Mouse (Mus musculus) embryonic facial prominence, embryonic 11.5 days (tissue): ENCODE data around the gene Cbarp. TPM values are rescaled to one million over a fixed set of nuclear protein-coding genes. Genes with fewer than 3 reads are reported as not detected.

Source experiments
- ATAC-seq: fragments of 200-750 bp; cut with Nextera tagmentation; replicated peaks from 2 replicates; pipeline ENCODE4 v1.8.0; 2017; ENCODE audit warnings: low read depth; ENCODE audit not compliant: insufficient number of reproducible peaks, low FRiP score, low TSS enrichment
- DNase-seq: peaks from one replicate; pipeline ENCODE4 v3.0.0-alpha.2; 2015; ENCODE audit warnings: low spot score
- H3K27ac ChIP-seq: fragments of 300-500 bp; sonication (generic); replicated peaks from 2 replicates; pipeline ENCODE4 v1.5.1; 2014; ENCODE audit warnings: mild to moderate bottlenecking, low read depth, low read length, control low read depth
- H3K27me3 ChIP-seq: fragments of 300-500 bp; sonication (generic); 2 replicates; pipeline ENCODE4 v1.6.1; 2014; ENCODE audit warnings: mild to moderate bottlenecking, low read length, moderate library complexity, mixed read lengths; ENCODE audit not compliant: control insufficient read depth, insufficient read depth
- H3K36me3 ChIP-seq: fragments of 300-500 bp; sonication (generic); replicated peaks from 2 replicates; pipeline ENCODE4 v1.6.1; 2014; ENCODE audit warnings: low read depth, mild to moderate bottlenecking, low read length, moderate library complexity, mixed read lengths; ENCODE audit not compliant: control insufficient read depth, insufficient read depth
- H3K4me1 ChIP-seq: fragments of 300-500 bp; sonication (generic); 2 replicates; pipeline ENCODE4 v1.6.1; 2014; ENCODE audit warnings: low read length, mixed read lengths; ENCODE audit not compliant: control insufficient read depth, insufficient read depth
- H3K4me2 ChIP-seq: fragments of 300-500 bp; sonication (generic); 2 replicates; pipeline ENCODE4 v1.6.1; 2014; ENCODE audit warnings: low read depth, mild to moderate bottlenecking, control low read depth, low read length, moderate library complexity
- H3K4me3 ChIP-seq: fragments of 300-500 bp; sonication (generic); 2 replicates; pipeline ENCODE4 v1.5.1; 2014; ENCODE audit warnings: low read depth, low read length, control low read depth
- H3K9ac ChIP-seq: fragments of 300-500 bp; sonication (generic); replicated peaks from 2 replicates; pipeline ENCODE4 v1.6.1; 2014; ENCODE audit warnings: mild to moderate bottlenecking, control low read depth, low read length
- H3K9me3 ChIP-seq: fragments of 300-500 bp; sonication (generic); replicated peaks from 2 replicates; pipeline ENCODE4 v1.6.1; 2016; ENCODE audit warnings: mild to moderate bottlenecking, low read length, inconsistent platforms, mixed read lengths; ENCODE audit not compliant: control insufficient read depth
- WGBS: fragments of 180-500 bp; shearing (Covaris S2); extraction: QIAGEN DNeasy Blood & Tissue Kit; methylation state at CpG from one replicate; pipeline ENCODE4 v1.1.7; 2014; 5-methylcytosine and 5-hydroxymethylcytosine counted together
- polyA plus RNA-seq: library from polyadenylated mRNA; unstranded; fragments of >200 nt; fragmentation: Nextera tagmentation; extraction: Ambion mirVana; gene quantifications from 2 replicates; pipeline ENCODE4 v1.2.1, GENCODE M21; 2014

Cbarp gene
- polyA plus RNA-seq, 1 experiment from 2014 or later: 6.8 TPM

DNA sequence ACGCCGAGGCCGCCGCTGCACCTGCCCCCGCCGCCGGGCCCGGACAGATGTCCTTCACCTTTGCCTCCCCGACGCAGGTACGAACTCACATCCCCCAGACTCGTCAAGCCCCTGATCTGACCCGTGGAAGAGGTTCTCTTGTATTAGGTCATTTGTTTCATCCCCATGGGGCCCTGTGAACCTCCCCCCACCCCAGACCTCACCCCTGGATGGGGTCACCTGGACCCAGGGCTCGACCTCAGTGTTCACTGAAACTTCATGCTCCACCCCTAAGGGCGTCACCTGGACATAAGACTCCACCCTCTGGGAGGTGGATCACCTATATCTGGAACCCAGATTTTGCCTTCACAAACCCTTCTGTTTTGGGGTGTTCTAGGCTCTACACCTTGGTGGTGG, 1.9 kb upstream of the Cbarp start:
- ATAC-seq: no peak; the same call in 1 of the 2 replicates
- Histone ChIP-seq H3K36me3 (peaks cover 13% of the 10 kb centered on the region), H3K9me3 (no peaks in the 10 kb centered on the region), H3K27me3 (peaks cover 5% of the 10 kb centered on the region; the same call in 1 of the 2 replicates), H3K4me3 (peak overlapping the region; percentile 75), H3K27ac (peak overlapping the region; percentile 72), H3K4me2 (peak overlapping the region; percentile 89), H3K9ac (peak overlapping the region; percentile 85), H3K4me1 (peaks cover 10% of the 10 kb centered on the region)
- under 1% methylated on average over 15 of the region's 15 CpGs for WGBS
- DNase-seq: no peak

DNA sequence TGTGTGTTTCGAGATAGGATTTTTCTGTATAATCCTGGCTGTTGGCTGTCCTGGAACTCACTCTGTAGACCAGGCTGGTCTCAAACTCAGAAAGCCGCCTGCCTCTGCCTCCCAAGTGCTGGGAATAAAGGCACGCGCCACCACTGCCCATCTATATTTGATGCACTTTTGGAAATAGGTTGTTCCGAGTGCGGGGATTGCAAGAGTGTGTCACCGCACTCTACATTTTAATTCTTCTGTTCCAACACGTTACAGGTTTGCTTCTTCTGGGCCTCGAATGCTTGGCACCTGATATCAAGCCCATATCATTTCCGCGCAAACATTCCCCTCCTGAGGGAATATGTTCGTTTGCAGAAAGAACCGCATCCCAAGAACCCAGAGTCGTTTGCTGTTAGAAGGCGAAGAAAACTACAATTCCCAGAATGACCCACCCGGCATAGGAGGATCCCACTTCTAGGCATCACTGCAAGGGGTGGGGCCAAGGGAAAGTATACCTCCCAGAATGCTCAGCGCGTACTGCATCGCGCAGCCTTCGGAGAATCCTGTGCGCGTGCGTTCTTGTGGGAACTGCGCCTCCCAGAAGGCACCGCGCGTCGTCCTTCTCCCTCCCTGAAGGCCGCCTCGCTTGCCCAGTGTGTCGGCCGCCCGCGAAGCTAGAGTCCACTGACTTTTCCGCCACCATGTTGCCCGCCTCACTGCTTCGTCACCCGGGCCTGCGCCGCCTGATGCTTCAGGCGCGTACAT, 1.3 kb upstream of the Cbarp start:
- DNase-seq (peak; percentile 100), ATAC-seq (peak; percentile 78)
- Histone ChIP-seq H3K9me3 (no peaks in the 10 kb centered on the region), H3K27ac (peak overlapping the region; percentile 72), H3K4me2 (peak overlapping the region; percentile 89), H3K4me3 (peak overlapping the region; percentile 75), H3K4me1 (peaks cover 14% of the 10 kb centered on the region), H3K9ac (peak overlapping the region; percentile 85), H3K36me3 (peaks cover 13% of the 10 kb centered on the region), H3K27me3 (peaks cover 10% of the 10 kb centered on the region)
- 1% methylated on average over 40 of the region's 43 CpGs for WGBS

DNA sequence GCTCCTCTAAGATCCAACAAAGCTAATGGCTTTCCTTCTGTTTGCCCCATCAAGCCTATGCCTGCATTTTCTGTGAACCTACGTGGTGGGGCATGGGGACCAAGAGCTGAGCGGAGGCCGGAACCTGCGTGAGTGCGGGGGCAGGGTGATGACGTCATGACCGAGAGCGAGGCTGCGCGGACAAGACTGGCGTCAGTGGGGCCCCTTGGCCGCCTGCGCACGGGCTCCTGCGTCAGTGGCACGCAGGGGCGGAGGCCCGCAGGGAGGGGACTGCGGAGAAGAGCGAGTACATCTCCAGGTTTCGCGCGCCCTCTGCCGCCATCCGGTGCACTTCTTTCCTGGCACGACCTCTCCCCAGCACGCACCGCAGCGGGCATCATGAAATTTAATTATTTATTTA, 608 bp upstream of the Cbarp start:
- Histone ChIP-seq H3K4me1 (peaks cover 14% of the 10 kb centered on the region), H3K9ac (peak overlapping the region; percentile 39), H3K27me3 (peaks cover 17% of the 10 kb centered on the region), H3K36me3 (peaks cover 12% of the 10 kb centered on the region), H3K9me3 (no peaks in the 10 kb centered on the region), H3K27ac (no peak overlapping the region), H3K4me2 (peak overlapping the region; percentile 53), H3K4me3 (peak overlapping the region; percentile 75)
- DNase-seq (peak; percentile 95), ATAC-seq (peak; percentile 45; the same call in 1 of the 2 replicates)
- WGBS: under 1% methylated on average over 29 of the region's 29 CpGs

DNA sequence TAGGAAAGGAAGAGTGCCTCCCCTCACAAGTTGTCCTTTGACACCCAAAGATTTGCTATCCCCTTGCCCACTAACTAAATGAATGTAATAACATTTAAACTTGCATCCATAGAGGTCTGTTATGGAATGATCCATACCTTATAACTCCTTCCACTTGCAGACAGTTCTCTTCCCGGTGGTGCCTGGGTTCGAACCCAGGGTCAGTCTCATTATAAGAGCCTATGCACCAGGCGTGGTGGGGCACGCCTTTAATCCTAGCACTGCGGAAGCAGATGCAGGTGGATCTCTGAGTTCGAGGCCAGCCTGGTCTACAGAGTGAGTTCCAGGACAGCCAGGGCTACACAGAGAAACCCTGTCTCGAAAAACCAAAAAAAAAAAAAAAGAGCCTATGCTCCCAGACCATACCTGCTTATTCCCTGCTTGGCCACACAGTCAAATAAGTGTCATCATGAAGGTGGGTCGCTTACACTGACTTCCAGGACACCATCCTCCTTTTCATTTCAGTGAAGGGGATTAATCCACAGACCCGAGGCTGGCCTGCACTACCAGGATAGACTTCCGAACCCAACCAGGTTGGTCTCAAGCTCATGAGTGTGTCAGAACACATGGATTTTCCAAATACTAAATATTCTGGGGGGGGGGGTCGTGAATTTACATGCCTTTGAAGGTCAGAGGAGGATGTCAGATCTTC, 515 bp downstream of the Cbarp start:
- no peak overlapping the region for H3K27ac ChIP-seq
- H3K4me2 ChIP-seq: no peak overlapping the region
- H3K9ac ChIP-seq: no peak overlapping the region
- H3K4me1 ChIP-seq: peaks cover 14% of the 10 kb centered on the region
- H3K4me3 ChIP-seq: no peak overlapping the region
- H3K36me3 ChIP-seq: peaks cover 7% of the 10 kb centered on the region
- DNase-seq: no peak
- H3K9me3 ChIP-seq: no peaks in the 10 kb centered on the region
- peaks cover 19% of the 10 kb centered on the region for H3K27me3 ChIP-seq
- ATAC-seq: no peak
- 74% methylated on average over 11 of the region's 11 CpGs for WGBS

DNA sequence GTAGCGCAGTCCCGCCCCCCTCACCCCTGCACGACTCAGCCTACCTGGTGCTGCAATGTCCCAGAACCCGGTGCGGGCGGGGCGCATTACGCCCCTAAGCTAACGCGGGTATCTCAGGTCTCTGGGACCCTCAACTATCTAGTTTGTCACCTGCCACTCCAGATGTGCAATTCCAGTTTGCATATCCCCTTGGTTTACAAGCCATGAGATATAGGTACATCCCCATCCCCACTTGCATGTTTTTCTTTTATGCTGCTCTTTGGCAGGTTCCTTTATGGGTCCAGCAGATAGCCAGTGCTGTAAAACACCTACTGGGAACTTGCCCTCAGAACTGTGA, 1.2 kb downstream of the Cbarp start:
- peak overlapping the region; percentile 81 for H3K9ac ChIP-seq
- no peaks in the 10 kb centered on the region for H3K9me3 ChIP-seq
- 0% methylated on average over 10 of the region's 10 CpGs for WGBS
- ATAC-seq: no peak
- H3K4me1 ChIP-seq: peaks cover 14% of the 10 kb centered on the region
- H3K4me2 ChIP-seq: peak overlapping the region; percentile 98
- H3K36me3 ChIP-seq: peaks cover 3% of the 10 kb centered on the region
- H3K27me3 ChIP-seq: peaks cover 19% of the 10 kb centered on the region
- 0 out of 2 replicates have a peak overlapping the region, but pooled peaks have one; percentile 8 for H3K27ac ChIP-seq
- no peak for DNase-seq
- peak overlapping the region; percentile 76 for H3K4me3 ChIP-seq

DNA sequence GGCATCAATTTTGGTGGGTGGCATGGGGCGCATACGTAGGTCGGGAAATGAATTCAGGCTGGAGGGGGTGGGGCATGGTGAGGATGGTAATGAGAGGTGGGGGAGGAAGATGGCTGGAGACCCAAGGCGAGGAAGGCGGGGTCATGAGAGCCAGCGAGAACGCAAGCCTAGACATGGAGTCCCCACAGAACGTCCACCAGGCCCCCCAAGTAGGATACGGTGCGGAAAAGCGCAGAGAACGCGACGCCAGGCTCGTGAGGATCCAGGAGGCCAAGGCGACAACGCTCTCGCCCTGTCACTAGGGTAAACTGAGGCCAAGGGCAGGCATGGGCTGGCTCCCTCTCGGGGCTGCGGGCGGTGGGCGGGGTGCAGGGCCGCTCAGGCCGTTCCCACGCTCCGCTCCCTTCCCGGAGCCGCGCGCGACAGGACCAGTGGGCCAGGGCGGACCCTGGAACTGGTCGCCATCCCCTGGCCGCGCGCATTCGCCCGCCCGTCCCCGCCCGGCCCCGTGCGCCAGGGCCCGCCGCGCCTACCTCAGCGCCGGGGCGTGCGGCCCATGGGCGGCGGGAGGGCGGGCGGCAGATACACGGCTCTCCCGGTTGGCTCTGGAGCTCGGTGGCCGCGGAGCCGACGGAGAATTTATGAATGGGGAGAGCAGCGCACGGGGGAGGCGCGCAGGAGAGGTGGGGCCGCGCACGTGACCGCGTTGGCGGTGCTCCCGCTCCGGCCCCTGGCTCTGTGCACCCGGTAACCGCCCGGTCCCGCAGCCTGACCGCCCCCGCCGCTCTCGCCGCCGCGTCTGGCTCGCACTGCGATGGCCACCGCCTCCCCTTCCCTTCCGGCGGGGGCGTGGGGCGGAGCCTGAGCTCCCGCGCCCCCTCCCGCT, 1.8 kb downstream of the Cbarp start, which contains the start of gene Atp5d:
Gene Atp5d (plus strand): TSS at position 80 of the 886 bp plus-strand sequence.
- Histone ChIP-seq H3K9ac (peak within 1 kb of the TSS; percentile 81), H3K4me1 (peaks cover 14% of the 10 kb centered on the region), H3K36me3 (peaks cover 3% of the 10 kb centered on the region), H3K4me2 (peak within 1 kb of the TSS; percentile 98), H3K4me3 (peak within 1 kb of the TSS; percentile 76), H3K27ac (peak within 1 kb of the TSS; percentile 8; the same call in 1 of the 2 replicates), H3K27me3 (peaks cover 19% of the 10 kb centered on the region), H3K9me3 (no peaks in the 10 kb centered on the region)
- ATAC-seq (no peak), DNase-seq (peak; percentile 65)
- under 1% methylated on average over 86 of the region's 94 CpGs for WGBS

DNA sequence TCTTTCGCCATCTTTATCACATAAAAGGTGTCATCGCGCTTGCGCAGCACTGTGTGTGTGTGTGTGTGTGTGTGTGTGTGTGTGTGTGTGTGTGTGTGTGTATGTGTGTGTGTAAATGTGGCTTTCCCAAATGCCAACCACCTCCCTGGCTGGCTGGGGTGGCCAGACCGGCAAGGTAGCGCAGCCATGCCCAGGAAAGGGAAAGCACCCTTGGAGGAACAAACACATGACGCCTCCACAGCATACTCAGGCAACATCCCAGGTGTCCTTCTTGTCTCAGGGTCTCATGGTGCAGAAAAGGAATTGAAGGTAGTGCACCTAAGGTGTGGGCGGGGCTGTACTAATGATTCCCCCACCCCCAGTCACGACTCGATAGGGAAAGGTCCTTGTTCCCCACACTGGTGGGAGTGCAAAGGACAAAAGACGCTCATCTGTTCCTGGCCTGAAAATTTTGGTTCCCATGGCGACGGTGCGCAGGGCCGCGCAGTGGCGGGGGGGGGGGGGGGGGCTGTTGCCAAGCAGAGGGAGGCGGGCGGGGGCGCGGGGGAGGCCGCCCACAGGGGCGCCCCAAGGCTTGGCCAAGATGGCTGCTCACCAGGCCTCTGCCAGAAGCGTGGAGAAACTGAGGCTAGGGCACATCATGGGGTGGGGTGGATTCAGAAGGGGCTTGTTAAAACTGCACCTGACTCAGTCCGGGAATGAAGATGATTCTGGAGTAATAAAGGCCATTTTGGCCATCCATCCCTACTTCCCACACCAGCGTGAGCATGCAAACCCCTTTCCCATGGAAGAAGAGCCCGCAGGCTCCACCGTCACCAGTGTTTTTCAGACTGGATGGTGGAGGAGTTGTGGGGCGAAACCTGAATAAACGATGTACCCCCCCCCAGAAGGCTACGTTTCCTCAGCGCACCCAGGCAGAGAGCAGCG, 2.7 kb downstream of the Cbarp start:
- ATAC-seq: no peak
- Histone ChIP-seq H3K4me1 (peaks cover 14% of the 10 kb centered on the region), H3K4me3 (peak overlapping the region; percentile 76), H3K27ac (no peak overlapping the region; the same call in 1 of the 2 replicates), H3K27me3 (peaks cover 19% of the 10 kb centered on the region), H3K9me3 (no peaks in the 10 kb centered on the region), H3K9ac (peak overlapping the region; percentile 81), H3K36me3 (no peaks in the 10 kb centered on the region), H3K4me2 (peak overlapping the region; percentile 98)
- 6% methylated on average over 29 of the region's 33 CpGs for WGBS
- peak; percentile 28 for DNase-seq
